Mouse (Mus musculus): ENCODE data around the gene Pard6b.

The Pard6b gene

DNA sequence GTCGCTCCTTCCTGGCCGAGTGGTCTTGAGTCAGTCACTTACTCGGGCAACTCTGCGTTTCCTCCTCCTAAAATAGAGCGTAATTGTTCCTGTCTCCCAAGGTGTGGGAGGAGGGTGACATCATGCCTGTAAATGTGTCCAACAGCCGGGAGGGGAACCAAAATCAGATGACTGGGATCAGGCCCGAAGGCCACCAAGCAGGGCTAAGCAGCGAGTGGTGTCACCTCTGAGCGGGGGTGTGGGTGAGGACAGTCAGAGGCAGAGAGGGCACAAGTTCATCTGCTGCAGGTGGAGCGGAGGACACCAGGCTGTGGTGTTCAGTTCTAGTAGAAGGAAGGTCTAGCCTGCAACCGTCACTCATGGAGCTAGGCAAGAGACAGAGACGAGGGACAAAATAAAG is 17.1 kb upstream of the Pard6b start:
- no peak for DNase-seq (ENCODE audit: low read depth)

DNA sequence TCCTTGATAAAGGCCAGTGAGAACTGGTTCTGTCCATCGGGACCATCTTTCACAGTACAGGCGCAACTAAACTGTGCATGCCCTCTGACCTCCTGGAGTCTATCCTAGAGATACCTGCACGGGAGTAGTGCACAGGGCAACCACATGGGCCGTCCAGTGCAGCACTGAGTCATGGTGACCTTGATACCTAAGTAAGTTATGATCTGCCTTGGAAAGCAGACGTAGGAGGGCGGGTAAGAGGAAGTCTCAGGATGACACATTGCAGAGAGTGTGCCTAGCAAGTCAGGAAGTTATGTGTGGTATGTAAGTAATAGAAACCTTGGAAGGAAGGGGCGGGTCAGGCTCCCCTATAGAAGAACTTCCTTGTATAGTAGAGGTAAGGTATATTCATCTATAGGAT is 15.3 kb upstream of the Pard6b start:
- no peak for DNase-seq (ENCODE audit: low read depth)

DNA sequence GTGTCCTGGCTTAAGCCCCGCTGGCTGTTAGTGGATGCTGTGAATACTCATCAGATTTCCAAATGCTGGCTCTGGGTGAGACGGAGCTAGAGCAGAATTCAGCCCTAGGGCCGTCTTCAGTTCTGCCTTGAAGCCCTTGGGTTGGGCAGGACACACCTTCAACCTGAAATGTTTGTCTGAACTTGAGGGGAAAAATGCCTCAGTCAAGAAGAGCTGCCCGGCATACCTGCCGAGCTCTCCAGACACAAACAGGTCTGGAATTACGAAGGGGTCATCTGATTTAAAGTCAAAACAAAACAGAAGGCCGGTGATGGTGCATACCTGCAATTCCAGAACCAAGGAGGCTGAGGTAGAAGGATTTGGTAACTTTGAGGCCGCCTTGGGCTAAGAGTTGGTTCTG is 14.0 kb upstream of the Pard6b start:
- DNase-seq (ENCODE audit: low read depth), result no peak

DNA sequence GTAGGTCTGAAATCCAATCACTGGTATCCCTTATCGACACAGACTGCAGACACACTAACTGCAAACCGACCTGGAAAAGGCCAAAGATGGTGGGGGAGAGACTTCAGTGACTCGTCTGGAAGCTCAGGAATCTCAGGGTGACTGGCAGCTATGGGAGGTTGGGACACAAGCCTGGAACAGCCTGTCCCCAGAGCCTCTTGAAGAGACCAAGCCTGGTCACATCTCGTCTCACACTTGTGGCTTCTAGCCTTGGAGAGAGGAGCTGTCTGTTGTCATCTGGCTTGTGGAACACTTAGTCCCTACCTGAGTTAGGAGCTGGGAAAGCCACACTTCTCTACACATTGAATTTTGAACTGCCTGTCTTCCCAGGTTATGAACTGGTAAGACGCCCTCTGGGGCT is 10.4 kb upstream of the Pard6b start:
- DNase-seq (ENCODE audit: low read depth), result no peak

DNA sequence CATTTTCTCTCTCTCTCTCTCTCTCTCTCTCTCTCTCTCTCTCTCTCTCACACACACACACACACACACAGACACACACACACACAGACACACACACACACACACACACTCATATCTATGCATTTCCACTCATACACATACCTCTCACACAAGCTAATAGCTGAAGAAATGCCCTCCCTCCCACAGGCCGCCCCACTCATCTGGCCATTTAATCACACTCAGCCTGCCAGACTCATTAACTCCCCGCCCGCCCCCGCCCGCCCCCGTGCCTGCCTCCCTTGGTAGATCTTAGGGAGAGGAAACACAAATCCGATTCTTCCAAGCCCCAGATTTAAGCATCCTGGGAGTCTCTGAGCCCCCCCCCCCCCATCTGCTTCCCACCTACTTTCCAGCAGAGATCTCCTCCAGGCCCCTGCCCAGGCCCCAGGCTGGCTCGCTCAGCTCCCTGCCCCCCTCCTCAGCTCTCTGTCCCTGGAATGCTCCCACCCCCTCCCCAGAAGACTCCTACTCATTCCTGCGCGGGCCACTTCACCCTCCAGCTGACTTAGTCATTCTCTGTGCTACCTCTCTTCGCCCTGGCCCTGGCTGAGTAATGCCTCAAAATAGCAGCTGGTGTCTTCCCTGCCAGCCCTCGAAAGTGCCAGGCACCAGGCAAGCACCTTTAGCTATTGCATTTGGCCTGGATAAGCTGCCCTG is 8.2 kb upstream of the Pard6b start:
- no peak for DNase-seq (ENCODE audit: low read depth)

DNA sequence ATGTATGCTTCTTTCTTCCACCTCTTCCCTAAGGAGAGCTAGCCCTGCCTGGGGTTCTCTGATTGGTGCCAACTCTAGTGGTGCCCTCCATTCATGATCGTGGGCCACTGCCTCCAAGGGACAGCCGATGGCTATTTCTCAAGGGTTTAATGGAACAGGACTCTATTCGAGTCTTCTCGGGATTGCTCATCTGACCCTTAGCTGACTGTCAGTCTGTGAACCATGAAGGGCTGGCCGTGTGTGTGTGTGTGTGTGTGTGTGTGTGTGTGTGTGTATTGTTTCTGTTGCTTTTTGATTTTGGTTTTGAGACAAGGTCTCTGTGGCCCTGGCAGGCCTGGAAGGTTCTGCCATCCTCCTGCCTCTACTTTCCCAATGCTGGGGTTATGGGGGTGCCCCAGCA is 7.1 kb upstream of the Pard6b start:
- DNase-seq (ENCODE audit: low read depth), result no peak

DNA sequence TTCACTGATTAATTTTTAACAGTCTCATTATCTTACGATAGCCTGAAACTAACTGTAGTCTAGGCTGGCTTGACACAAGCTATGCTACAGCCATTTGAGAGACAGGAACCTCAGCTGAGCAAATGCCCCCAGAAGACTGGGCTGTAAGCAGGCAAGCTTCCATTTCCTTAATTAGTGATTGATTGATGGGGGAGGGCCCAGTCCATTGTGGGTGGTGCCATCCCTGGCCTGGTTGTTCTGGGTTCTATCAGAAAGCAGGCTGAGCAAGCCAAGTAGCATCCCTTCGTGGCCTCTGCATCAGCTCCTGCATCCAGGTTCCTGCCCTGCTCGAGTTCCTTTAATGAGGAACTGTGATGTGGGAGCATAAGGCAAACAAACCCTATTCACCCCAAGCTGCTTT is 6.3 kb upstream of the Pard6b start:
- no peak for DNase-seq (ENCODE audit: low read depth)

DNA sequence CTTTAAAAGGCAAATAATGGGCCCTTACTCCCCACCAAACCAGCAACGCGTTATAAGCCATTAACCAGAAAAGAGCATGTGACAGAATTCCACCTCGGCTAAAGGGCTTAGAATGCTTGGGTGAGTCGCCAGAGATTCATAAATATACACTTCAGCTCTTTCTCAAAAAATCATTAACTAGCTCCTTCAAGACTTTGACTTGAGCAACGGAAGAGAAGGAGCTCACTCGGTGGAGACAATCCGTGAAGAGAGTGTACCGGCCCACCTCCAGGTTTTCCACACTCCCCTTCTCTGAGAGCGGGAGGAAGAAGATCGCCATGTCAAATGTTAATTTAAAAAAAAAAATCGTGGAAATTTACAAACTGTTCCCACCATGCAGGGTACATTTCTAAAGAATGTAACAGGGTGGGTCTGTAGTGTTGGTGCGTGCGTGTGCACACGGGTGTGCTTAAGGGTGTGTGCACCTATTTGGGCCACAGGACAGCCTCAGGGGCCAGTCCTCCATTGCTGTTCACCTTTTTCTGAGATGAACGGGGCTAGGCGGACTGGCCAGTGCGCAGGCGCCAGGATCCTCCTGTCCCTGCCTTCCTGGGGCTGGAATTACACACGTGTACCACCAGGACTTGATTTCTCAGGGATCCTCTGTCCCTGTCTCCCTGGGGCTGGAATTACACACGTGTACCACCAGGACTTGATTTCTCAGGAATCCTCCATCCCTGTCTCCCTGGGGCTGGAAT is 3.8 kb upstream of the Pard6b start:
- DNase-seq (ENCODE audit: low read depth), result no peak

DNA sequence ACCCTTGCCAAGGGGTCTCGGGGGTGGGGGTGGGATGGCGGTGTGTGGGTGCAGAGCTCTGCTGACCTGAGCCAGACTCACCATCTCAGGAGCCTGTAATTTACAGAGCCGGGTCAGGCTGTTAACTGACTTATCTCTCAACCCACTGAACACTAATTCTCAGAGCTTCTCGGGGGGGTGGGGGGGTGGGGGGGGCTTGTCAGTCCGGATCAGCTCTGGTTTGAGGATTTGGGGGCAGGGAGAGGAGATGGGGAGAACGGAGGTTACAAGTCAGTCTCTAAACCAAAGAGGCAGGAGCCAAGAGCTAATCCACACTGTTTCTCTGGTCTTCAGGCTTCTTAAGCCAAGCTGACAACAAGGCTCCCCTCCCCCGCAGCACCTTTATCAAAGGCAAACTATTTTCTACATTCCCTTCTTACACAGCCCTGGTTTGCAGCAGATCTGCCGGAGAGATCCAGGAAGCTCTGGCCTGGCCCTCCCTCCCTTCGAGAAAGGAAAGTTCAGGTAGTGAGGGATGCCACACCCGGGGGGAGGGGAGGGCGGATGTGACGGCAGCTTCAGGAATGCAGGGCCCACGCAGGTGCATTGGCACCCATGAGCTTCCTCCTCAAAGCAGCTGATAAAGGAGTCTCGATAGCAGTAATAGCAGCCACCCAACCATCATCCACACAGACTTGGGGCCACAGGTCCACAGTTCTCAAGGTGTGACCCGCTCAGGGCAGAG is 2.5 kb upstream of the Pard6b start:
- no peak for DNase-seq (ENCODE audit: low read depth)

DNA sequence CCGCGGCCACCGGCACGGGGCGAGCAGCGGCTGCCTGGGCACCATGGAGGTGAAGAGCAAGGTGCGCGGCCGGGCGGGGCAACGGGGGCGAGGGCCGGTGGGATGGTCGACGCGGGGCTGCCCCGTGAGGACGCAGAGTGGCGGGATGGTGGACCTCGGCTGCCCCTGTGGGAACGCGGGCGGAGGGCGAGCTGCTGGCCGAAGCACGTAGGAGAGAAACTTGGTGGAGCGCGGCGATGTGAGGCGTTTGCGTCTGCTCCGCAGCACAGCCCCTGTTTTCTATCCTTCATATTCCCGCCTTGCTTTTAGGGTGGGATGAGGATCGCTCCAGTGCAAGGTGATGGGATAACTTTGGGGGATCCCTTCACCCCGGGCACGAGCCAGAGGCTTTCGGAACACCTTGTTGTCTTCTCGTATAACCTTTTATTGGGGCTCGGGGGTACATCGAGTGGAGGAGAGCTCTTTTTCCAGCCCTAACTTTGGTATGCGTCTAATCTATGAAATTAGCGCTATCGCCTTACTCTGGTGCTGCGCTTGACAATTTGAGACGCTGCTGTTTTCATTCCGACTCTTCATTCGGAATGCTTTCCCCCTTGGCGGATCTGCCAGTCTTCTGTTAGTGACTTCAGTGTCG is 612 bp downstream of the Pard6b start:
- no peak for DNase-seq (ENCODE audit: low read depth)

DNA sequence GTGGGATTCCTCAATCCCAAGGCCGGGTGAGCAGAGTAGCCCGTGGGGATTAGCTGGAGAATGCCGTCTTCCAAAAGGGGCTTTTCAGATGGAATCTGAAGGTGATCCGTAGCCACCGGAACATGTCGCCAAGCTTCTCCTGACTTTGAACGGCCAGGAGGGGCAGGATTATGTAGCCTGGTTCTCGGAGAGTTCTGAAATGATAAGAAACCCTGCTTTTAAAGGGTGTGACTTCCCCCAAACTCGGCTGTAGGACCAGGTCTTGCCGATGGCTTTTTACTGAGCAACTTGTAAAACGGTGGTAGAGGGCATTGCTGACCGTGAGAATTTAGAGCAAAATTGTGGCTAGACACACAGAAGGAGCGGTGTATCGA is 1.1 kb downstream of the Pard6b start:
- DNase-seq (ENCODE audit: low read depth), result no peak

DNA sequence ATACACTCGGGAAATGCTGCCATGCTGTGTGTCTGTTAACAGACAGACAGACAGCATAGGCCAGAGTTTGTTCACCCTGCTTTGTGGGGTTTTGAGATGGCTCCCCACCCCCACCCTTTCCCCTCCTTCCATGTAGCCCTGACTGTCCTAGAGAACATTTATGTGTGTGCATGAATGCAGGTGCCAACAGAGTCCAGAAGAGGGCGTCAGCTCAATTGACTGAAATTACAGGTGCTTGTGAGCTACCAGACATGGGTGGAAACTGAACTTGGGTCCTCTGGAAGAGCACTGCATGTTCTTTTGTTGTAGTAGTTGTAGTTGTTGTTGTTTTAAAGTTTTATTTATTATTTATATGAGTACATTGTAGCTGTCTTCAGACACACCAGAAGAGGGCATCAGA is 2.8 kb downstream of the Pard6b start:
- DNase-seq (ENCODE audit: low read depth), result no peak

DNA sequence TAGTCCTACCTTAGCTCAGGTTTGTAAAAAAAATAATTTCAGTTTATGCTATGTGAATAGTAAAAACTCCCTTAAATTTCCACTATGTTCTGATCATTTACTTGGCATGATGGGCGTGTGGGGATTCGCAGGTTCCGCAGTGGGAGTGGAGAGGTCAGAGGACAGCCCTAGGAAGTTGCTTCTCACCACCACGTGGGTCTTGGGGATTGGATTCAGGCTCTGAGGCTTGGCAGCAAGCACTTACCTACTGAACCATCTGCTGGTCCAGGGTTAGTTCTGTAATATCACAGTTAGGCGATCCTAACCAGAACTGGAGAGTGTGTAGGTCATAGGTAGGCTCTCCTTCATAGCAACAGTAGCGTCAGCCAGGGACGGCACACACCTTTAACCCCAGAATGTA is 3.4 kb downstream of the Pard6b start:
- DNase-seq (ENCODE audit: low read depth), result no peak

DNA sequence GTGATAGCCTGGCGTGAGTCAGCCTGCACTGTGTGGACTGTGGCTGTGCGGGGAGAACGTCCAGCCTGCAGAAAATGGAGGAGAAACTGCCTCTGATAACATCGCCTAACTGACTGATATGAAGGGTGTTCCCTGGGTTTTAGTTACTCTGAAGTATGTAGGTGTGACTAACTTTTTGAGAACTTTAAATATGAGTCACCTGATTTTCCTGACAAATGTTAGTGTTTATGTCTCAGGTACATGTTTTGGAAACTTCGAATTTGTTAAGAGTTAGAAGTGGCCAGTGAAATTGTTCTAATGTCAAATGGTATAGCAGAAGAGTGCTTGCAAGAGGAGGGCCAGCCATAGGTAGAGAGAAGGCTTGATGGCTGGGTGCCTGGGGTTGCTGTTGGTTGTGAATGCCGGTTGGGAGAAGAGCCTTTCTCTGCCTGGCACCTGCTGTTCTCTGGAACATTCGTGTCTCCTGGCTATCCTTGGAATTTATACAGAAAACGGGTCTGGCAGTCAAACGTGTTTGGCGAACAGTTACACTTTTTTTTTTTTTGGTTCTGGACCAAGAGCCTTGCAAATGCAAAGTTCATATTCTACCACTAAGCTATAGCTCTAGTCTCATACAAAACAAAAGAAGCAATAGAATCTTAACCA is 4.9 kb downstream of the Pard6b start:
- DNase-seq (ENCODE audit: low read depth), result no peak

DNA sequence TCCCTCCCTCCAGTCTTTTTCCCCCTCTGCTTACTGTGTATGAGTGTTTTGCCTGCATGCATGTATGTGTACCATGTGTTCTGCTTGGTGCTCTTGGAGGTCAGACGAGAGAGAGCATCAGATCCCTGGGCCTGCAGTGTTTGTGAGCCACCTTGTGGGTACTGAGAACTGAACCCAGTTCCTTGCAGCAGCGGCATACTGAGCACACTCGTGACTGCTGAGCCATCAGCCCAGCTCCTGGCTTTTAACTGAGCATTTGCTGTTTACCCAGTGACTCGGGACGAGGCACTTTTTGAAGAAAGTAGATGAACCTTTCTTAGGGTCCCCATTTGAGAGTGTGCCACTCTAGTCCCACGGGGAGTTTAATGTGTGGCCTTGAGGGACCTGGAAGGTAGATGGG is 5.5 kb downstream of the Pard6b start:
- no peak for DNase-seq (ENCODE audit: low read depth)

DNA sequence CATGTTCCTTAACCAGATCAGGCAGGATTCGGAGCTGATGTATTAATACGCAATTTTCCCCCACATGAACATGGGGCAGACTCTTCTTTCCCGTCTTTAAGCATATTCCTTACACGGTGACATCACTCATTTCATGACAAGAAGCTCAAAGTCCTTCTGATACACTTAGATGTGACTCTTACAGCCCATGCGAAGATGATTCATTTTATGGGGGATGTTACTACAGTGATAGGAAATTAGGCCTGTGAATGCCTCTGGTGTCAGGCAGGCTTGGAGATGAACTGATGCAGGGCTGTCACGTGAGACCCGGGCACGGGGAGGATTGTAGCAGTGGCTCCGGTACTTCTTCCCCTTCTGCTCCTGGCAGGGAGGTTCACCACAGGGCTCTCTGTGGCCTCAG is 6.0 kb downstream of the Pard6b start:
- no peak for DNase-seq (ENCODE audit: low read depth)

DNA sequence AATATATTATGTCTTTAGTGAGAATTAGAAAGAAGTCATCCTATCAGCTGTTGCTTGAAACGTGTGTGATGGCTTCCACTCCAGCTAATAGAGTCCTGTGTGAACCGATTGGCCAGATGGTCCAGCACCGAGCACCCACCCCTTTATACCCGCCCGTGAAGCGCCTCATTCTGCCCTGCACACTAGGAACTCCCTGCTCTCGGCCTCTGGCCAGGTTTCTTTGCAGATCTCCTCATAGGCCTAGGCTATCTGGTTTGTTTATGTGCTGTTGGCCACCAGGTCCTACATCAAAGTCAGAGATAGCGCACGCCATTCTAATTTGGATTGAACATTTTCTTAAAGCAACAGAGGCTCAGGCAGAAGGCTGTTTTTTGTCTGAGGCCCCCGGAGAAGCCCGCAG is 10.8 kb downstream of the Pard6b start:
- no peak for DNase-seq (ENCODE audit: low read depth)

DNA sequence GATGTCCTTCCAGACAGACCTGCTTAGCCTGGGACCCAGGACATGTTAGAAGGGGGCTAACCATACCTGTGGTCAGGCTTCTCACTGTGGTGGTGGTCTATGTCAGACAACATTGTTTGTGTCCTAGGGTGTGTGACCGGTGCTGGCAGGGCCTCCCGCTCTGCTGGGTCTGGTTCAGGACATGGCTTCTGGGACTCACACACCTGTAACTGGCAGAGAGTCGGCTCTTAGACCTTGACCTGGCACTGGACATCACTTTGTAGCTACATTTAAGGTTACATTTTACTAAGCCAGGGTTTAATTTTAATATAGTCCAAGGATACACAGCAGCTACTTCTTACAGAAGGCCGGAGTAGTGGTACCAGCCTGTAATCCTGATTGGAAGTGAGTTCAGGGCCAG is 12.3 kb downstream of the Pard6b start:
- no peak for DNase-seq (ENCODE audit: low read depth)

DNA sequence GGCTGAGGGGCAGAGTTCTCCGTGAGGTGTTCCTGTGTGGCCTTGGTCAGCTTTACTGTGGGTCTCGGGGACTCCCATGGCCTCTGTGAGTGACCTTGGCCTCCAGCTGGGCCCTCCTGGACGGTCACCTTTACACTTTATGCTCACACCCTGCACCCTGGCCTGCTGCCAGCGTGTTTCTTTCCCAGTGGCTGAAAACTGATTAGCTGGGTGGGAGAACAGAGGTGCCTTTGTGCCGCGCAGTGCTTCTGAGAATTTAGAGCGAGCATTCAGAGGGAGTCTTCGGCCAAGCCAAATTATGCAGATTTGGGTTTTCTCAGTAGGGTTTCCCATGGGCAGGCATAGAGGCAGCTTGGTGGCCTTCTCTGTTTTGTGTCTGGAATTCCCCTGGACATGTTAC is 14.3 kb downstream of the Pard6b start:
- DNase-seq (ENCODE audit: low read depth), result no peak

DNA sequence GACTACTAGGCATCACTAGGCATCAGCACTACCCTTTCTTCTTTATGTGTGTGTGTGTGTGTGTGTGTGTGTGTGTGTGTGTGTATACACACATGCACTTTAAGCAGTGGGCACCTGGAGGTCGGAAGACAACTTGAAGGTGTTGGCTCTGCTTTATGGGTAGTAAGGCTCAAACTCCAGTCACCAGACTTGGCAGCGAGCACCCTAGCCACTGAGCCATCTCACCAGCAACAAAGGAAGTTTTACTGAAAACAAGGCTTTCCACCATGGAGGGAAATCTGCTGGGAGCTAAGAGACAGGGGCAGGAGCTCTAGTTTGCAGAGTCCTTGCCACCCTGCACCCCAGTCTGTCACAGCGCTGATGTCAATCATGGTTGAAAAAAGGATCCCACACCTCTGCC is 15.7 kb downstream of the Pard6b start:
- DNase-seq (ENCODE audit: low read depth), result no peak

DNA sequence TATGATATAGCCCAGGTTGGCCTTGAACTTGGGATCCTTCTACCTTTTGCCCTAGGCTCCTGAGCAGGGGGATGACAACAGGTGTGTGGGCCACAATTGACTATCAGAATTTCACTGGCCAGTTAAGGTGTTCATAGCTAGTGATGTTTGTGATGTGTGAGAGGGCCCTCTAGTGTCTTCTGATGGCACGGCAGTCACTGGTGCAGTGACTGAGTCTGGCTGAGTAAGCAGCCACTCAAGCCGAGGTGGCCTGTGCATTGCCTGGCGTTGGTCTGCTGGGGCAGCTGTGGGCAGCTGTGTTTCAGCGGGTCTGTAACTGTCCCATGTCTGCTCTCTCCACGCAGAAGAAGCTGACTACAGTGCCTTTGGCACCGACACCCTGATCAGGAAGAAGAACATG is 17.2 kb downstream of the Pard6b start:
- DNase-seq (ENCODE audit: low read depth), result no peak

DNA sequence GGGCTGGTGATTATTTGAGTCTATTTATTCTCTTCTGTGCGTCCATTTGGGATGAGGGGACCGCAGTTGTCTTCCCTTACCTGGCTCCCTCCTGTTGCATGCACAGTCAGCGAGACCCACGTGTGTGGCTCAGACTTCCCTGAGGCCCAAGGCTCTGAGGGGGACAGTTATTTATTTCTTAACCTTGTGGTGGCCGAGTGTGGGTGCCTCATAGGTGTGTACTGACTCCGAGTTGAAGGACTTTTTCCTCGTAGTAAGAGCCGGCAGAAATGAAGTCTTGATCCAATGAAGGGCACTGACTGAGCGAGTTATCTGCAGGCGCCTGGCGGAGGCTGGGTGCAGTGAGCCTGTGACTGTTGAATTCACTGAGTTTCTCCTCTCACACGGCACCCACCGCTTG is 19.2 kb downstream of the Pard6b start:
- no peak for DNase-seq (ENCODE audit: low read depth)

DNA sequence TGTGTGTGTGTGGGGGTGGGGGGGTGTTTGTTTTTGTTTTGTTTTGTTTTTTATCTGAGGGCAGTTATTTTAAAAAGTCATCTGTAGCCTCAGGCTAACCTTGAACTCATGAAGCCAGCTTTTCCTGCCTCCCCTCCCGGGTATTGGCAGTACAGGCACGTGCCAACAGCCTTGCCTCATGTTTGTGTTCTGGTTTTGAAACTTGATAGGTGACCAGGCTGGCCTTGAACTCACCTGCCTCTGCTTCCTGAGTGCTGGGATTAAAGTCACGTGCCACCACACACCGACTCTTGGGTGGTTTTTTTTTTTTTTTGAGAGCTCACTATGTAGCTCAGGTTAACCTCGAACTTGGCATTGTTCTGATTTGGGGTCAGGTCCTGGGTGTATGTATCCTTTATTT is 21.0 kb downstream of the Pard6b start:
- no peak for DNase-seq (ENCODE audit: low read depth)

Measured in c-Kit-positive CD71-negative TER-119-negative erythroid progenitor cells, embryonic 14.5 days (primary cell).